Mouse (Mus musculus) megakaryocyte, embryonic 14.5 days (primary cell): ENCODE measurements at regions not wholly inside any gene's neighbourhood (a gene's known extent, or its start where the extent isn't known, plus 50 kb on each side); places are given as distances from the start of the nearest gene placed in this dataset.

ENCODE experiments used
- FLI1 ChIP-seq: IDR thresholded peaks from 2 replicates; pipeline ENCODE4 v1.6.1; 2012; ENCODE audit warnings: low read length, inconsistent platforms, mixed read lengths
- GATA1 ChIP-seq: IDR thresholded peaks from 3 replicates; pipeline ENCODE4 v1.6.1; 2012; ENCODE audit warnings: mixed read lengths, low read length, inconsistent platforms, borderline replicate concordance

- TF ChIP-seq FLI1 (no peak), GATA1 (no peak)
Measured at GRCm38 (mm10) chr8:26436236-26436635, 316.9 kb downstream of the Gm45692 start.
